In the genomic region with DNA sequence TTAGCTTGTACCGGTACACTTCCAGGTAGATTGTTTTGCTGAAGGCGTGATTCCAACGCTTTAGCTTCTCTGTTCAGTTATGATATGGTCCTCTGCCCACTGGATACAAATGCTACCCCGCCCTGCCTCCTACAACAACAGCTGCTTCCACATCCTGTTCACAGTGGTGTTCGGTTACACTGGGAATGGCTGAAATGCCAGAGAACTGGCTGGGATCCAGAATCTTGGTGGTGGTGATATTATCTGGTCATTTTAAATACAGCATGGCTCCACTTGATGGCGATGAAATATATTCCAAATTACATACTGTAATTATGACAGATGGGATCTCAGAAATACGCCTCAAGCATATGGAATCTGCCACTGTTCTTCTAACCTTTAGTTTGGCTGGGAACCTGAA, we compare ENCODE assay signal across 9 mouse cellular contexts. TPM values are rescaled to one million over a fixed set of nuclear protein-coding genes. Genes with fewer than 3 reads are reported as not detected.
DNase-seq lines count a peak whose midpoint lies in the region; ATAC-seq and TF ChIP-seq lines count a peak whose summit lies in the region.
"Had no signal": no experiment of that assay in that cellular context is flagged by ENCODE, and none has a peak within 500 bp of the region (broad histone marks: within the 10 kb centered on the region; RNA-seq: fewer than 3 reads in every experiment).

No protein-coding gene starts in this region.

- no peak for DNase-seq in cerebellum, adult 11 months
- DNase-seq in adipocyte (ENCODE audit: low spot score) = peak; percentile 81
- DNase-seq in embryonic facial prominence, embryonic 11.5 days (ENCODE audit: low spot score) = peak; percentile 64
- DNase-seq in hindbrain, embryonic 11.5 days (ENCODE audit: low spot score) = peak; percentile 25
- peak; percentile 31 for DNase-seq in layer of hippocampus, adult 9-11 months
- DNase-seq in midbrain, embryonic 11.5 days (ENCODE audit: low spot score, missing footprints) = no peak

- no peak overlapping the region for H3K4me3 ChIP-seq in embryonic facial prominence, embryonic 11.5 days (ENCODE audit: low read depth, low read length)
- no peak overlapping the region for H3K4me3 ChIP-seq in hindbrain, embryonic 11.5 days (ENCODE audit: low read depth, low read length)
- H3K4me3 ChIP-seq in myocyte = no peak overlapping the region
- H3K4me3 ChIP-seq in midbrain, embryonic 11.5 days (ENCODE audit: low read depth, low read length) = no peak overlapping the region
- H3K4me3 ChIP-seq: megakaryocyte, embryonic 14.5 days had no signal

- peak; percentile 40; the same call in 1 of the 2 replicates for ATAC-seq in cerebellum, adult (ENCODE audit: insufficient number of reproducible peaks, low FRiP score, low TSS enrichment)
- peak; percentile 82 for ATAC-seq in embryonic facial prominence, embryonic 11.5 days (replicated peaks; ENCODE audit: insufficient number of reproducible peaks, low FRiP score, low TSS enrichment, low read depth)
- no peak for ATAC-seq in hindbrain, embryonic 11.5 days (ENCODE audit: low FRiP score)
- ATAC-seq in midbrain, embryonic 11.5 days (ENCODE audit: low FRiP score) = no peak

- H3ac ChIP-seq in myocyte (ENCODE audit: control insufficient read depth, insufficient read length) = no peak overlapping the region

- no peaks in the 10 kb centered on the region for H3K9me3 ChIP-seq in embryonic facial prominence, embryonic 11.5 days (replicated peaks; ENCODE audit: control insufficient read depth, low read length)
- H3K9me3 ChIP-seq in hindbrain, embryonic 11.5 days (ENCODE audit: control insufficient read depth, low read length) = no peaks in the 10 kb centered on the region
- no peaks in the 10 kb centered on the region for H3K9me3 ChIP-seq in midbrain, embryonic 11.5 days (ENCODE audit: control insufficient read depth, low read length)
- H3K9me3 ChIP-seq: megakaryocyte, embryonic 14.5 days had no signal

- H3K9ac ChIP-seq in embryonic facial prominence, embryonic 11.5 days (replicated peaks; ENCODE audit: low read length) = no peak overlapping the region
- no peak overlapping the region for H3K9ac ChIP-seq in hindbrain, embryonic 11.5 days (ENCODE audit: low read depth, low read length)
- H3K9ac ChIP-seq in midbrain, embryonic 11.5 days (ENCODE audit: low read length) = no peak overlapping the region

- no peaks in the 10 kb centered on the region for H3K27me3 ChIP-seq in embryonic facial prominence, embryonic 11.5 days (ENCODE audit: control insufficient read depth, insufficient read depth, low read length)
- no peaks in the 10 kb centered on the region for H3K27me3 ChIP-seq in hindbrain, embryonic 11.5 days (ENCODE audit: control insufficient read depth, insufficient read depth, low read length)
- no peaks in the 10 kb centered on the region for H3K27me3 ChIP-seq in myocyte (ENCODE audit: control insufficient read depth, insufficient read depth, insufficient read length)
- H3K27me3 ChIP-seq in midbrain, embryonic 11.5 days (ENCODE audit: control insufficient read depth, insufficient read depth, low read length) = no peaks in the 10 kb centered on the region
- H3K27me3 ChIP-seq: megakaryocyte, embryonic 14.5 days had no signal

- H3K4me1 ChIP-seq in embryonic facial prominence, embryonic 11.5 days (ENCODE audit: control insufficient read depth, insufficient read depth, low read length) = no peaks in the 10 kb centered on the region
- no peaks in the 10 kb centered on the region for H3K4me1 ChIP-seq in hindbrain, embryonic 11.5 days (replicated peaks; ENCODE audit: control insufficient read depth, insufficient read depth, low read length)
- no peaks in the 10 kb centered on the region for H3K4me1 ChIP-seq in midbrain, embryonic 11.5 days (ENCODE audit: control insufficient read depth, insufficient read depth, low read length)
- H3K4me1 ChIP-seq: megakaryocyte, embryonic 14.5 days had no signal

- peak; percentile 10 for TF ChIP-seq POLR2A in myocyte (IDR thresholded peaks at IDR 0.05; ENCODE audit: insufficient read length, low read depth)

- H3K79me2 ChIP-seq in myocyte (ENCODE audit: control insufficient read depth, insufficient read depth) = no peaks in the 10 kb centered on the region

- no peak overlapping the region for H3K4me2 ChIP-seq in embryonic facial prominence, embryonic 11.5 days (ENCODE audit: low read depth, low read length)
- H3K4me2 ChIP-seq in hindbrain, embryonic 11.5 days (replicated peaks; ENCODE audit: low read depth, low read length) = no peak overlapping the region
- peak overlapping the region; percentile 72 for H3K4me2 ChIP-seq in myocyte (ENCODE audit: low read depth)
- H3K4me2 ChIP-seq in midbrain, embryonic 11.5 days = no peak overlapping the region

- 62% methylated on average over 7 of the region's 7 CpGs for WGBS in embryonic facial prominence, embryonic 11.5 days
- WGBS in hindbrain, embryonic 11.5 days = 74% methylated on average over 7 of the region's 7 CpGs
- 82% methylated on average over 7 of the region's 7 CpGs for WGBS in midbrain, embryonic 11.5 days

- no peaks in the 10 kb centered on the region for H3K36me3 ChIP-seq in embryonic facial prominence, embryonic 11.5 days (replicated peaks; ENCODE audit: control insufficient read depth, insufficient read depth, low read depth, low read length)
- H3K36me3 ChIP-seq in hindbrain, embryonic 11.5 days (ENCODE audit: control insufficient read depth, insufficient read depth, low read length) = no peaks in the 10 kb centered on the region
- H3K36me3 ChIP-seq in myocyte (ENCODE audit: control insufficient read depth, insufficient read depth) = no peaks in the 10 kb centered on the region
- no peaks in the 10 kb centered on the region for H3K36me3 ChIP-seq in midbrain, embryonic 11.5 days (ENCODE audit: control insufficient read depth, insufficient read depth, low read length)

- no peak overlapping the region for H3K27ac ChIP-seq in embryonic facial prominence, embryonic 11.5 days (replicated peaks; ENCODE audit: low read depth, low read length)
- no peak overlapping the region for H3K27ac ChIP-seq in hindbrain, embryonic 11.5 days (ENCODE audit: low read depth, low read length)
- no peak overlapping the region for H3K27ac ChIP-seq in midbrain, embryonic 11.5 days (ENCODE audit: low read depth, low read length)

TF ChIP-seq in myocyte, 11 proteins besides CTCF, POLR2A, EP300 and RAD21:
- no peak for TF ChIP-seq MAX (IDR thresholded peaks at IDR 0.05; ENCODE audit: low read depth)
- no peak for TF ChIP-seq SRF (IDR thresholded peaks at IDR 0.05; ENCODE audit: control insufficient read depth, insufficient read length, low read depth)
- peak; percentile 43 for TF ChIP-seq TCF3 (IDR thresholded peaks at IDR 0.05; ENCODE audit: insufficient read length, low read depth)
- TF ChIP-seq REST (IDR thresholded peaks at IDR 0.05; ENCODE audit: insufficient read depth, insufficient read length) = no peak
- no peak for TF ChIP-seq CEBPB (IDR thresholded peaks at IDR 0.05; ENCODE audit: insufficient read depth, poor library complexity, severe bottlenecking)
- TF ChIP-seq USF1 (IDR thresholded peaks at IDR 0.05; ENCODE audit: low read depth) = no peak
- TF ChIP-seq E2F4 (IDR thresholded peaks at IDR 0.05; ENCODE audit: insufficient read depth) = no peak
- TF ChIP-seq POLR2AphosphoS2 (IDR thresholded peaks at IDR 0.05; ENCODE audit: insufficient read length, low read depth) = no peak
- TF ChIP-seq TCF12 (IDR thresholded peaks at IDR 0.05; ENCODE audit: insufficient read depth, poor library complexity, severe bottlenecking) = peak; percentile 84
- peak; percentile 48 to 98 (median 97) for TF ChIP-seq MYOD1 (IDR thresholded peaks at IDR 0.05; ENCODE audit: control insufficient read depth in 1 of 3, insufficient read length in 2 of 3, low read depth in 2 of 3)
- TF ChIP-seq MYOG (IDR thresholded peaks at IDR 0.05; ENCODE audit: control insufficient read depth in 1 of 3, insufficient read depth in 1 of 3, insufficient read length in 2 of 3, low read depth in 2 of 3) = peak; percentile 61 to 95 (median 88)
TF ChIP-seq in myocyte: peak in this region for 4.

RNA-seq across cellular contexts. Expression of gene Tspan12, which starts 42.1 kb away (rescaled TPM):
- 62.1 and 63.9 TPM in 2 replicates for polyA plus RNA-seq in embryonic facial prominence, embryonic 11.5 days (2014; fragmentation: Nextera tagmentation; extraction: Ambion mirVana)
- polyA plus RNA-seq in hindbrain, embryonic 11.5 days (2014; fragmentation: Nextera tagmentation; extraction: Ambion mirVana) = 64.0 and 70.5 TPM in 2 replicates
- polyA plus RNA-seq in myocyte (2012; fragmentation: generic; extraction: Trizol) = 11.8 TPM
- 53.2 and 64.8 TPM in 2 replicates for polyA plus RNA-seq in midbrain, embryonic 11.5 days (2014; fragmentation: Nextera tagmentation; extraction: Ambion mirVana)

RNA-seq across cellular contexts. Expression of gene Ing3, which starts 54.9 kb away (rescaled TPM):
- 51.1 and 51.7 TPM in 2 replicates for polyA plus RNA-seq in embryonic facial prominence, embryonic 11.5 days (2014; fragmentation: Nextera tagmentation; extraction: Ambion mirVana)
- polyA plus RNA-seq in hindbrain, embryonic 11.5 days (2014; fragmentation: Nextera tagmentation; extraction: Ambion mirVana) = 46.1 and 52.0 TPM in 2 replicates
- 8.1 TPM for polyA plus RNA-seq in myocyte (2012; fragmentation: generic; extraction: Trizol)
- 44.6 and 45.3 TPM in 2 replicates for polyA plus RNA-seq in midbrain, embryonic 11.5 days (2014; fragmentation: Nextera tagmentation; extraction: Ambion mirVana)

Comparison
In these comparisons a context has a peak if more than half of its experiments do, and no peak if none do; other contexts are left out.
1. ATAC-seq: peak in cerebellum, adult (single experiment) and embryonic facial prominence, embryonic 11.5 days (single experiment); none in hindbrain, embryonic 11.5 days (single experiment) and midbrain, embryonic 11.5 days (single experiment).
2. DNase-seq: peak in adipocyte (single experiment), embryonic facial prominence, embryonic 11.5 days (single experiment), hindbrain, embryonic 11.5 days (single experiment) and layer of hippocampus, adult 9-11 months (single experiment); none in cerebellum, adult 11 months (single experiment) and midbrain, embryonic 11.5 days (single experiment).